Mouse (Mus musculus) macrophage (primary cell): ENCODE results near the gene Nbas. TPM values are rescaled to one million over a fixed set of nuclear protein-coding genes. Genes with fewer than 3 reads are reported as not detected.

Experiments
- H3K27ac ChIP-seq: fragments of 350-480 bp; formaldehyde crosslinking; 2 replicates; pipeline ENCODE4 v1.9.0; 2021
- H3K36me3 ChIP-seq: fragments of 350-480 bp; formaldehyde crosslinking; 2 replicates; pipeline ENCODE4 v1.9.0; 2021; ENCODE audit errors: inconsistent target
- H3K4me3 ChIP-seq: fragments of 350-480 bp; formaldehyde crosslinking; 2 replicates; pipeline ENCODE4 v1.9.0; 2021; ENCODE audit errors: inconsistent target
- H3K79me2 ChIP-seq: fragments of 350-480 bp; formaldehyde crosslinking; 2 replicates; pipeline ENCODE4 v1.9.0; 2021; ENCODE audit errors: inconsistent target
- WGBS: methylation state at CpG from one replicate; pipeline ENCODE4 v1.1.7; 2026; ENCODE audit warnings: inconsistent platforms; ENCODE audit not compliant: missing documents; 5-methylcytosine and 5-hydroxymethylcytosine counted together
- polyA plus RNA-seq: library from polyadenylated mRNA; stranded (reverse); fragments of 250-400 nt; gene quantifications from 3 replicates; pipeline ENCODE4 v1.2.4, GENCODE M21; 2018; ENCODE audit warnings: inconsistent platforms

The Nbas gene
- polyA plus RNA-seq, 1 experiment from 2014 or later, result 9.2 TPM

DNA sequence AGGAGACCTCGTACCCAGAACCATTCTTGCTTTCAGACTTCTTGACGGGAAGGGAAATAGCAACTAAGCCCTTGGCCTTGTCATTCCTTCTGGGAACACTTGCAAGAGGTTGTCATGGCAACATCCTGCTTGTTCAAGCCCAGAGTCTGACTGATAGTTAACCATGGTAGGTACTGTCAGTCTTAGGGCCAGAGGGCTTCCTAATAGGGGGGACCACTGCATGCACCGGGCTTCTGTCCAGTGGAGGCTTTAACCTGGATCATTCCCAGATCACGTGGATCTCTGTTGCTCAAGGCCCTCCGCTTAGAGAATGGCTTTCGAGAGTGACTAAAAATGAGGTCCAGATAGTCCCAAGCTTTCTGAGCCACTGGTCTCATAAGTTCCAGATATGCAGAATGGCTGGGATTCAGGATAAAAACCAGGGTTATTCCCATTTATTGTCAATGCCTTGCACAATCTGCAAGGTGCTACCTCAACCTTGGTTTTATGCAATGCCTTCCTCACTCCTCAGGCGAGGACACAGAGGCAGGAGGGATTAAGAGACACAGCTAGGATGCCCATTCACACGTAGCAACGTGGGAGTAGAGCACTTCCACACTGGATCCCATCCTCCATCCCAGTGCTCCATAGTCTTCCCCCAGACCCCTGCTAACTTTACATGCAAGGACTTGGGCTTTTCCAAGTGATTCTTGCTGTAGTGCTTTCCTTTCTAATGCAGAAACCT lies 326.0 kb downstream of the Nbas start:
- H3K36me3 ChIP-seq, result no peaks in the 10 kb centered on the region
- H3K4me3 ChIP-seq, result no peak overlapping the region
- H3K79me2 ChIP-seq, result no peaks in the 10 kb centered on the region
- WGBS, result 83% methylated on average over 9 of the region's 9 CpGs
- no peak overlapping the region for H3K27ac ChIP-seq

GRCm38 (mm10) chr12:13597026-13597425 lies 328.1 kb downstream of the Nbas start:
- WGBS, result 96% methylated on average over 2 of the region's 2 CpGs
- H3K4me3 ChIP-seq, result no peak overlapping the region
- H3K27ac ChIP-seq, result no peak overlapping the region
- H3K36me3 ChIP-seq, result no peaks in the 10 kb centered on the region
- no peaks in the 10 kb centered on the region for H3K79me2 ChIP-seq

- H3K79me2 ChIP-seq, result no peaks in the 10 kb centered on the region
- WGBS, result 75% methylated on average over 4 of the region's 4 CpGs
- H3K27ac ChIP-seq, result no peak overlapping the region
- H3K4me3 ChIP-seq, result no peak overlapping the region
- H3K36me3 ChIP-seq, result no peaks in the 10 kb centered on the region
Observed at GRCm38 (mm10) chr12:13598545-13598944, 329.6 kb downstream of the Nbas start.

DNA sequence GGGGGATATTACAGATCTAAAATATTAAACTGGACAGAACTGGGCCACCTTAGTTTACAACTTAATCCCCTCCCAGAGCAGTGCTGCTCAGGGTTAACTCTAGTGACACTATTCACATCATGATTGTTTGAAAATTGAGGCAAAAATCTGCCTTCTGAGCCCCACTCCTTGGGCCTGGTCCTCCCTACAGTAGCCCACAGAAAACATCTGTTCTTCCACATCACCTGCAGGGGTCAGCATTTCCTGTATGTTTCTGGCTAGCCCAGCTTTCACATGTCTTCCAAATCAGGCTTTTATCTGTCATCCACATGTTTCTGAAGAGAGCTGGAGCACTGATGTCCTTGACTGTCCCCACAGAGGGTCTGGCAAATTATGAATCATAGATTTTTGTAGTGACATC lies 333.5 kb downstream of the Nbas start:
- no peak overlapping the region for H3K27ac ChIP-seq
- H3K79me2 ChIP-seq, result no peaks in the 10 kb centered on the region
- no peaks in the 10 kb centered on the region for H3K36me3 ChIP-seq
- H3K4me3 ChIP-seq, result no peak overlapping the region

DNA sequence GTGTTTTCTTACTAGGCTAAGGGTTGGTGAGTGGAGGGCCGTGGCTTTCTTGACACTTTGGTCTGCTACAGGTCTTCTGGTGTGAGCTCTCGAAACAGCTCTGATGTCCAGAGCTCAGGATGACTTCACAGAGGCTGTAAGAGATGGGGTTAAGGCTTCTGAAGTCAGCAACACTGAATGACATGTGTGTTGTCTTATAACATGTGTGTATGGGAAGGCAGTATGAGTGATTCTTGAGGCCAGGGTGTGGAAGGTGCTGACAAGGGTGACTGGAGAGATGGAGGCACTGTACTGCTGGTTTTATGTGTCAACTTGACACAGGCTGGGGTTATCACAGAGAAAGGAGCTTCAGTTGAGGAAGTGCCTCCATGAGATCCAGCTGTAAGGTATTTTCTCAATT lies 338.1 kb downstream of the Nbas start:
- no peaks in the 10 kb centered on the region for H3K79me2 ChIP-seq
- H3K36me3 ChIP-seq, result no peaks in the 10 kb centered on the region
- H3K27ac ChIP-seq, result no peak overlapping the region
- no peak overlapping the region for H3K4me3 ChIP-seq
- WGBS, result 73% methylated on average over 2 of the region's 2 CpGs

DNA sequence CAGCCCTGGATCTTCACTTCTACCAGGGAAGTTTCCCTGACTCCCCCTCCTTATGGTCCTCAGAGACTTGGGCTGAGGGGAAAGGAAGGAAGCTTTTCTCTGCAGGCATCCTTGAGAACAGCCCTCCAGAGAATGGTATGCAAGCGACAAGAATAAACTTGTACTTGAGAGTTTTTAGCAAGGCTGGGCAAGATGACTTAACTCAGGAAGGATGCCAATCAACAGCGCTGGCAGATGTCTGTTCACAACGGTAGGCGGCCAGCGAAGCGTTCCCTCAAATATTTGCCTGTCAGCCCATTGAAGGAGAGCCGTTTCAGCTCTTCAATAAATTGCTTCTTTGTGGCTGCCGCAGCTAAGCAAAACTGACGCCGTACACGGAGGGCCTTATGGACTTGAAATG lies 340.1 kb downstream of the Nbas start:
- Histone ChIP-seq H3K27ac (no peak overlapping the region), H3K36me3 (no peaks in the 10 kb centered on the region), H3K4me3 (no peak overlapping the region), H3K79me2 (no peaks in the 10 kb centered on the region)
- 92% methylated on average over 11 of the region's 11 CpGs for WGBS

DNA sequence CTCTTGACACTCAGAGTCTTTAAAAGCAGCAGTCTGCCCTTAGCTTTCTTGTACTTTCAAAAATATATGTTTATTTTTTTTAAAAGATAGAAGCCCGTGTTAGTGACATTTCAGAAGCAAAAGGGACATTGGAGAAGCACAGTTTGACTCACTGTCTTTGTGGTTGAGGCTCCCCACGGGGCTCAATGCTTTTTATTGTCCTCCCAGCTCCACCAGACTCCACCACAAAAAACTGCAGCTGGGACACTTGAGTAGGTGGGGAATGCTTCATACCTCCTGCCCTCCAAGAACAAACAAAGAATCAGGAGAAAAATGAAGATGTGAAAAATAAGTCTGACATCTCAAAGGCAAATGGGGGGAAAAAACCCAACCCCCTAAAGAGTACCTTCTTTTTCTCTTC lies 344.1 kb downstream of the Nbas start:
- no peaks in the 10 kb centered on the region for H3K79me2 ChIP-seq
- no peak overlapping the region for H3K4me3 ChIP-seq
- H3K36me3 ChIP-seq, result no peaks in the 10 kb centered on the region
- WGBS, result 34% methylated on average over 2 of the region's 2 CpGs
- no peak overlapping the region for H3K27ac ChIP-seq

DNA sequence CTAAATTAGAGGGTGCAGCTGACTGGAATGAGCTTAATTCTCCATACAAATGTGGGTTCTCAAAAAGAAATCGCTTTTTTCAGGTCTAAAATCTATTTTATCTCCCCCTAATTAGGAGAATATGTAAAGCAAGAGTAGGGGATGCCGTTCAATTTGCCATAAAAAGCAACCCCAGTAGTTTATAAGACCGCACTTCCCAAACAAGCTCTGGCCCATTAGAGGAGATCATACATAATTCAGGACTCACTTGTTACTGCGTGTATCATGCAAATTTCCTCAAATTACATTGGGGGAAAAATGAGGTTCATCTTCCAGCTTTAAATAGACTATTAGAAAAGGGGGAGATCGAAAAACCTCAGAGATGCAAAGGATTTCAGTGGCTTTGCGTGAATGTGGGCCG lies 346.7 kb downstream of the Nbas start:
- H3K27ac ChIP-seq, result no peak overlapping the region
- no peaks in the 10 kb centered on the region for H3K36me3 ChIP-seq
- whole genome bisulfite sequencing, result 86% methylated on average over 7 of the region's 7 CpGs

DNA sequence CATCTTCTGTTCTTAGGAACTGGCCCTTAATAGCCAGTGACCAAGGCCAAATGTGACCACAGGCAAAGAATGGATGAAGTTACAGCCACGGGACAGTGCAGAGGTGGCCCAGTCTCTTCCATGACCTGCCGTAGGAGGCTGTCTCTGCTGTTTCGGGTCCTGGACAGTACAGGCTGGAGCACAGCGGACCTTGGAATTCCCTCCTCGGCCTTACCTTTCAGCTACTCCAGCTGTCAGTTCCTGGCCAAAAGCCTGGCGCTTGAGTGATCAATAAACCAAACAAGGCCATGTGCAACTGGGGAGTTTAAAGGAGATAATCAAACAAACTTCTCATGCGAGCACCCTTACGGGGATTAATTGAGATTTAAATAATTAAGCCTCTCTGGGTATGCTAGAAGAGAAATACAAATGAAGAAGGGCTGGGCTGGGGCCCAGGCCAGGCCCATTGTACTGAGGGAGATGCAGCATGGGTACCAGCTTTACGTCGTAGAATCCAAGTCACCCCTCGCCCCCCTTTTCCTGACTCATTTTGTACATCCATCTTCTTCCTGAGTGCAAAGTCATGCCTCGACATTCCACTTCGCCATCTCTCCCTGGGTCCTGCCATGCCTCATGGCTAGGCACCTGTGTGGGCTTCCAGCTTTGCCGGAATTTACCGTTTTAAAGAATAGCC lies 353.4 kb downstream of the Nbas start:
- Histone ChIP-seq H3K27ac (no peak overlapping the region), H3K4me3 (no peak overlapping the region), H3K79me2 (no peaks in the 10 kb centered on the region), H3K36me3 (no peaks in the 10 kb centered on the region)
- WGBS, result 89% methylated on average over 15 of the region's 15 CpGs

More for the DNA sequence above, 346.7 kb downstream of the Nbas start:
- H3K4me3 ChIP-seq, result no peak overlapping the region
- no peaks in the 10 kb centered on the region for H3K79me2 ChIP-seq

DNA sequence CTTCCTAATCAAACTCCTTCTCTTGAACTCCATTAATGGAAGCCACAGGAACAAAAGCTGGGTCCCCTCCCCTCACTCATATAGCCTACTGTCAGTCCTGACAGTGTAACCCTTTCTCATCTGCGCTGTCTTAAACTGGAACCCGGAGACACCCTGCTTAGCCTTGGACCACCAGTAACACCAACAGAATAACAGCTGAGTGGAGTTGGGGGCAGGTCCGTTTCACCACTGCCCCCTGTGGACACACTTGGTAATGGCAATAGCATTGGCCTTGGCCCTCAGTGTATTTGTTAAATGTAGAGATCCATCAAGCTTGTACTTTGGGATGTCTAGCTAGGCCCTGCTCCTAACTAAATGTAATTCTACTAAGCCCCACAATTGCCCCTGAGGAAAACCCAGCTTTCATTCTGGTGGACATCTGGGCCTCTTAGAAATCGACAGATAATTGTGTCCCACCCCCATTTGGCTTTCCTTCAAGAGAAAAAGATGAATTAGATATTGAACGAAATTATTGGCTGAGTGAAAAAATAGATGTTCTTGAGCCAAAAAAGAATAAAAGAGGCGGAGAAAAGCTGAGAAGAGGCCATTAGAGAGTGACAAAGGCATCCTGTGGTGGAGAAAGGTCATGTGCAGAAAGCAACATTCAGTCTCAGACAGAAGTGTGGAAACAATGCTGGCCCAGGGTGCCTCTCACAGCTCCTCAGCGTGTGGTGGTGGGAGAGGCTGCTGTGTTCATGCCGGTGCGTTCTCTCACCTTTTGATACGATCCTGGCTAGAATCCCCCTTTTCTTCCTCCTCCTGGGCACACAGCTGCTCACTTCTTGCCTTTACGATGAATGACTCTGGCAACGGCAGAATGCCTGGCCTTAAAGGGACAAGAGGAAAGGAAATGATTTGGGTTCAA lies 358.1 kb downstream of the Nbas start:
- H3K27ac ChIP-seq, result no peak overlapping the region
- no peaks in the 10 kb centered on the region for H3K36me3 ChIP-seq
- H3K4me3 ChIP-seq, result no peak overlapping the region
- WGBS, result 68% methylated on average over 12 of the region's 12 CpGs
- H3K79me2 ChIP-seq, result no peaks in the 10 kb centered on the region

Other genes with a start within 250 kb of the Nbas start
- gene Ddx1, start 19.9 kb upstream of the Nbas start, polyA plus RNA-seq, result 20.1 to 74.0 TPM (median 47.0 TPM) in 3 replicates